11 mouse cellular contexts compared by ENCODE assay signal in genomic region chr6:29506834-29507233, GRCm38 (mm10). TPM values are rescaled to one million over a fixed set of nuclear protein-coding genes. Genes with fewer than 3 reads are reported as not detected.
DNase-seq lines count a peak whose midpoint lies in the region; ATAC-seq and TF ChIP-seq lines count a peak whose summit lies in the region.
"Had no signal": no experiment of that assay in that cellular context is flagged by ENCODE, and none has a peak within 500 bp of the region (broad histone marks: within the 10 kb centered on the region; RNA-seq: fewer than 3 reads in every experiment).

No protein-coding gene starts in this region.

- peak overlapping the region; percentile 72 for H3K9ac ChIP-seq in kidney, embryonic 16.5 days (replicated peaks; ENCODE audit: low read length)
- no peak overlapping the region for H3K9ac ChIP-seq in forebrain, embryonic 11.5 days (ENCODE audit: low read length)
- no peak overlapping the region for H3K9ac ChIP-seq in intestine, postnatal 0 days (ENCODE audit: low read depth, low read length)
- H3K9ac ChIP-seq in midbrain, postnatal 0 days (replicated peaks; ENCODE audit: low read length, poor library complexity, severe bottlenecking): no peak overlapping the region

- no peaks in the 10 kb centered on the region for H3K9me3 ChIP-seq in kidney, embryonic 16.5 days (ENCODE audit: low read length)
- H3K9me3 ChIP-seq in forebrain, embryonic 11.5 days (ENCODE audit: control insufficient read depth, low read length): no peaks in the 10 kb centered on the region
- H3K9me3 ChIP-seq in intestine, postnatal 0 days (ENCODE audit: control insufficient read depth): no peaks in the 10 kb centered on the region
- H3K9me3 ChIP-seq in midbrain, postnatal 0 days (ENCODE audit: low read length): no peaks in the 10 kb centered on the region

- peaks cover 21% of the 10 kb centered on the region for H3K4me1 ChIP-seq in kidney, embryonic 16.5 days (ENCODE audit: insufficient read depth, low read length)
- H3K4me1 ChIP-seq in forebrain, embryonic 11.5 days (replicated peaks; ENCODE audit: control insufficient read depth, insufficient read depth, low read length): peaks cover 5% of the 10 kb centered on the region; the same call in 1 of the 2 replicates
- 0 out of 2 replicates have a peak, but pooled peaks cover 3% of the 10 kb centered on the region for H3K4me1 ChIP-seq in intestine, postnatal 0 days (replicated peaks; ENCODE audit: control insufficient read depth, insufficient read depth, low read length)
- H3K4me1 ChIP-seq in midbrain, postnatal 0 days (ENCODE audit: insufficient read depth, low read length): no peaks in the 10 kb centered on the region

- peak overlapping the region; percentile 60 for H3K4me3 ChIP-seq in kidney, embryonic 16.5 days (ENCODE audit: low read length)
- H3K4me3 ChIP-seq in forebrain, embryonic 11.5 days (ENCODE audit: low read depth, low read length): peak overlapping the region; percentile 39
- peak overlapping the region; percentile 50 for H3K4me3 ChIP-seq in intestine, postnatal 0 days (ENCODE audit: low read depth, low read length)
- peak overlapping the region; percentile 47 for H3K4me3 ChIP-seq in midbrain, postnatal 0 days (ENCODE audit: low read depth, low read length)
- H3K4me3 ChIP-seq: myocyte had no signal

- no peaks in the 10 kb centered on the region for H3K36me3 ChIP-seq in kidney, embryonic 16.5 days (ENCODE audit: insufficient read depth, low read length)
- no peaks in the 10 kb centered on the region for H3K36me3 ChIP-seq in forebrain, embryonic 11.5 days (ENCODE audit: control insufficient read depth, insufficient read depth, low read length)
- no peaks in the 10 kb centered on the region for H3K36me3 ChIP-seq in intestine, postnatal 0 days (ENCODE audit: control insufficient read depth, insufficient read depth)
- H3K36me3 ChIP-seq in midbrain, postnatal 0 days (ENCODE audit: insufficient read depth, low read length): no peaks in the 10 kb centered on the region

- no peak for TF ChIP-seq CTCF in intestine, postnatal 0 days (IDR thresholded peaks at IDR 0.05; ENCODE audit: low read depth)
- TF ChIP-seq CTCF in midbrain, postnatal 0 days (IDR thresholded peaks at IDR 0.05): no peak

- no peak for DNase-seq in kidney, adult 11 months
- DNase-seq in forebrain, embryonic 11.5 days (ENCODE audit: low spot score): no peak
- no peak for DNase-seq in midbrain, postnatal 0 days (ENCODE audit: low spot score)
- no peak for DNase-seq in thymus, postnatal 10 days (ENCODE audit: low spot score in 2 of 2)
- DNase-seq in cerebellum, adult 9-10 months: no peak
- no peak for DNase-seq in urinary bladder, postnatal 4 days (ENCODE audit: low spot score in 2 of 2)

- H3K27me3 ChIP-seq in kidney, embryonic 16.5 days (ENCODE audit: insufficient read depth, low read length): no peaks in the 10 kb centered on the region
- H3K27me3 ChIP-seq in forebrain, embryonic 11.5 days (ENCODE audit: control insufficient read depth, insufficient read depth, low read length): peaks cover 27% of the 10 kb centered on the region
- peaks cover 5% of the 10 kb centered on the region; the same call in 1 of the 2 replicates for H3K27me3 ChIP-seq in intestine, postnatal 0 days (replicated peaks; ENCODE audit: control insufficient read depth, insufficient read depth, low read length)
- peaks cover 19% of the 10 kb centered on the region; the same call in 1 of the 2 replicates for H3K27me3 ChIP-seq in midbrain, postnatal 0 days (ENCODE audit: insufficient read depth, low read length)

- H3K27ac ChIP-seq in kidney, embryonic 16.5 days (ENCODE audit: low read length): no peak overlapping the region
- no peak overlapping the region for H3K27ac ChIP-seq in forebrain, embryonic 11.5 days (ENCODE audit: low read depth, low read length)
- no peak overlapping the region for H3K27ac ChIP-seq in intestine, postnatal 0 days (ENCODE audit: low read depth, low read length)
- no peak overlapping the region for H3K27ac ChIP-seq in midbrain, postnatal 0 days (ENCODE audit: low read depth, low read length)

- 17% methylated on average over 8 of the region's 8 CpGs for WGBS in kidney, embryonic 16.5 days
- 26% methylated on average over 8 of the region's 8 CpGs for WGBS in forebrain, embryonic 11.5 days
- WGBS in intestine, postnatal 0 days: 37% methylated on average over 8 of the region's 8 CpGs
- 20% methylated on average over 8 of the region's 8 CpGs for WGBS in midbrain, postnatal 0 days

- H3K4me2 ChIP-seq in kidney, embryonic 16.5 days (replicated peaks; ENCODE audit: low read depth, low read length): peak overlapping the region; percentile 68
- H3K4me2 ChIP-seq in forebrain, embryonic 11.5 days (ENCODE audit: low read depth, low read length, severe bottlenecking): peak overlapping the region; percentile 60; the same call in 1 of the 2 replicates
- H3K4me2 ChIP-seq in intestine, postnatal 0 days (replicated peaks; ENCODE audit: low read depth): peak overlapping the region; percentile 83
- H3K4me2 ChIP-seq in midbrain, postnatal 0 days (ENCODE audit: low read depth, low read length, poor library complexity, severe bottlenecking): peak overlapping the region; percentile 62

- peak; percentile 32 for ATAC-seq in kidney, embryonic 16.5 days (ENCODE audit: low FRiP score, low TSS enrichment)
- no peak for ATAC-seq in forebrain, embryonic 11.5 days (replicated peaks; ENCODE audit: low FRiP score)
- no peak for ATAC-seq in intestine, postnatal 0 days
- ATAC-seq in midbrain, postnatal 0 days (ENCODE audit: low FRiP score): 0 out of 2 replicates have a peak, but pooled peaks have one; percentile 36

RNA-seq across cellular contexts. Expression of gene Kcp, which starts 0.9 kb away (rescaled TPM):
- polyA plus RNA-seq in kidney, embryonic 16.5 days (2015; fragmentation: Nextera tagmentation; extraction: Ambion mirVana): 34.5 and 36.3 TPM in 2 replicates
- polyA plus RNA-seq in forebrain, embryonic 11.5 days (2014; fragmentation: Nextera tagmentation; extraction: Ambion mirVana): 9.6 and 14.4 TPM in 2 replicates
- 2.7 and 3.8 TPM in 2 replicates for polyA plus RNA-seq in intestine, postnatal 0 days (2015; fragmentation: Nextera tagmentation; extraction: Ambion mirVana)
- total RNA-seq in midbrain, postnatal 0 days (2014; rRNA removed): 16.3 and 27.0 TPM in 2 replicates
- 8.9 and 9.0 TPM in 2 replicates for polyA plus RNA-seq in midbrain, postnatal 0 days (2015; fragmentation: Nextera tagmentation; extraction: Ambion mirVana)

RNA-seq across cellular contexts. Expression of gene Irf5, which starts 19.6 kb away (rescaled TPM):
- 6.0 and 8.0 TPM in 2 replicates for polyA plus RNA-seq in kidney, embryonic 16.5 days (2015; fragmentation: Nextera tagmentation; extraction: Ambion mirVana)
- 2.1 and 2.6 TPM in 2 replicates for polyA plus RNA-seq in forebrain, embryonic 11.5 days (2014; fragmentation: Nextera tagmentation; extraction: Ambion mirVana)
- polyA plus RNA-seq in intestine, postnatal 0 days (2015; fragmentation: Nextera tagmentation; extraction: Ambion mirVana): 4.2 and 4.3 TPM in 2 replicates
- 3.2 and 3.5 TPM in 2 replicates for total RNA-seq in midbrain, postnatal 0 days (2014; rRNA removed)
- polyA plus RNA-seq in midbrain, postnatal 0 days (2015; fragmentation: Nextera tagmentation; extraction: Ambion mirVana): 1.7 and 2.0 TPM in 2 replicates

RNA-seq across cellular contexts. Expression of gene Atp6v1fnb, which starts 35.6 kb away (rescaled TPM):
- polyA plus RNA-seq in kidney, embryonic 16.5 days (2015; fragmentation: Nextera tagmentation; extraction: Ambion mirVana): 0.30 and 0.37 TPM in 2 replicates
- polyA plus RNA-seq in forebrain, embryonic 11.5 days (2014; fragmentation: Nextera tagmentation; extraction: Ambion mirVana): 0.29 TPM in 1 of 2 replicates, not detected in the other
- polyA plus RNA-seq in intestine, postnatal 0 days (2015; fragmentation: Nextera tagmentation; extraction: Ambion mirVana): not detected in 2 replicates
- total RNA-seq in midbrain, postnatal 0 days (2014; rRNA removed): 2.6 TPM in 1 of 2 replicates, not detected in the other
- polyA plus RNA-seq in midbrain, postnatal 0 days (2015; fragmentation: Nextera tagmentation; extraction: Ambion mirVana): 0.32 and 0.72 TPM in 2 replicates
- polyA plus RNA-seq: erythroblast, embryonic 14.5 days; large intestine, adult 2 months; myocyte had no signal

RNA-seq across cellular contexts. Expression of gene Atp6v1f, which starts 39.3 kb away (rescaled TPM):
- 302 and 320 TPM in 2 replicates for polyA plus RNA-seq in kidney, embryonic 16.5 days (2015; fragmentation: Nextera tagmentation; extraction: Ambion mirVana)
- 164 and 190 TPM in 2 replicates for polyA plus RNA-seq in forebrain, embryonic 11.5 days (2014; fragmentation: Nextera tagmentation; extraction: Ambion mirVana)
- polyA plus RNA-seq in intestine, postnatal 0 days (2015; fragmentation: Nextera tagmentation; extraction: Ambion mirVana): 438 and 439 TPM in 2 replicates
- total RNA-seq in midbrain, postnatal 0 days (2014; rRNA removed): 262 and 302 TPM in 2 replicates
- polyA plus RNA-seq in midbrain, postnatal 0 days (2015; fragmentation: Nextera tagmentation; extraction: Ambion mirVana): 361 and 388 TPM in 2 replicates

Comparison
In these comparisons a context has a peak if more than half of its experiments do, and no peak if none do; other contexts are left out.
1. ATAC-seq: peak in kidney, embryonic 16.5 days (single experiment) and midbrain, postnatal 0 days (single experiment); none in forebrain, embryonic 11.5 days (single experiment) and intestine, postnatal 0 days (single experiment).
2. Peak in every context shown above with its lines, with median percentiles within 50 percentile points of each other: H3K4me2 ChIP-seq and H3K4me3 ChIP-seq.